Mouse (Mus musculus) myocyte (in vitro differentiated cells): Measurements from ENCODE around the gene Psd.

Experiments used
- POLR2A ChIP-seq: IDR thresholded peaks from one replicate; pipeline ENCODE4 v1.6.1; 2011; ENCODE audit warnings: low read depth, mild to moderate bottlenecking, control low read depth, moderate library complexity; ENCODE audit not compliant: insufficient read length
- USF1 ChIP-seq: IDR thresholded peaks from one replicate; pipeline ENCODE4 v1.6.1; 2011; ENCODE audit warnings: low read depth, mild to moderate bottlenecking, control low read depth, moderate library complexity

DNA sequence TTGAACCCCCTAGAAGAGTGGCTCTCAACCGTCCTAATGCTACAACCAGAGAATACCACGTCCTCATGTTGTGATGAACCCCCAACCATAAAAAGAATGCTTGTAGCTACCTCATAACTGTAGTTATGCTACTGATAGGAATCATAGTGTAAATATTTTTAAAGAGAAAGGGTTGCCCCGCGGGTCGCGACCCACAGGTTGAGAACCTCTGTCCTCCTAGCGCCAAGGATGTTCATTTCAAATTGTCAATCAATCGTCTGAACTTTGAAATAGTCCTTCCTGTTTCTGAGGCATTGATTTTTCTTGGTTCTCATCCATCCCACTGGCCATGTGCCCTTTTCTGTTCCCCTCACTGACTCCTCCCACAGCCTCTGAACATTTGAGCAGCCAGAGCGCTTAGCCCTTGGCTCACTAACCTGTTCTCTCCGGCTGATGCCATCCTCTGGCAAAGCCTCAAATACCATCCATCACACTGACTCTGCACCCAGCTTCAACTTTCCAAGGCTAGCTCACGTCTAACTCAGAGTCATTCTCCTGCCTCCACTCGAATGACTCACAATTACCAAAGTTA is 36.3 kb downstream of the Psd start:
- no peak for TF ChIP-seq POLR2A
- TF ChIP-seq USF1 = no peak
